Mouse (Mus musculus) CD8-positive naive resting alpha-beta T cell, adult 2 months (primary cell): ENCODE results near the gene Meis2.

Source experiments
- DNase-seq, 2 experiments: peaks; one replicate each; pipeline ENCODE4 v3.0.0; 2022; ENCODE audit warnings: low read depth in 2 of 2, low spot score in 2 of 2

The Meis2 gene

DNA sequence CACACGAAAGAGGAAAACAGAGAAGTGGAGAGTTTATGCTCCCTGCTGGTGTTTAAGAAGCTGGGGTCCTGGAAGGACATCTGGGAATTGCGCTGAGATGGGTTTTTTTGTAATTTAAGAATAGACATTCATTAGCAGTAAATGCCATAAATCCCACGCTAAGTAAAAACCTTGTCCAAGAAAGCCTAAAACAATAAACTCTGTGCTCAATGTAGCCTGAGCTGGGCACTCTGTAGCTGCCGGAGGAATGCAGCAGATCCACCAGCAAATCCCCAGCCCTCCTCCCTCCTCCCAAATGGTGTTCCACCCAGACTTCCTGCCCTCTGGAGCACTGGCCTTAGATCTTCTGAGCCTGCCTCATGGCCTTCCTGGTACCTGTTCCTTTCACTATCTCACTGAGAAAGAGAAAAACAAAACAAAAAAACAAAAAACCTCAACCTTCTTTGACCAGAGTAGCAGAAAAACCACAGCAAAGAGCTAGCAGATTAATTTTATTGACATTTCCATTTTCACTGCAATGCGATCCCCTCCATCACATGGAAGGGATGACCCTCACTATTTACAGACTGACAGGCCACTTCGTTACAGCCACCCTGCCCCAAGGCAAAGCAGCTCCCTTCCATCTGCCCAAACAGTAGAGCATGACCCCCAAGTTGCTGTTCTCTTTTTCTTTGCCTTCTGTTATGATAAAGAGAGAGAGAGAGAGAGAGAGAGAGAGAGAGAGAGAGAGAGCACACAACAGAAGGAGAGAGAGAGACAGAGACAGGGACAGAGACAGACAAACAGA is 64.1 kb downstream of the Meis2 start:
- DNase-seq = no peak

DNA sequence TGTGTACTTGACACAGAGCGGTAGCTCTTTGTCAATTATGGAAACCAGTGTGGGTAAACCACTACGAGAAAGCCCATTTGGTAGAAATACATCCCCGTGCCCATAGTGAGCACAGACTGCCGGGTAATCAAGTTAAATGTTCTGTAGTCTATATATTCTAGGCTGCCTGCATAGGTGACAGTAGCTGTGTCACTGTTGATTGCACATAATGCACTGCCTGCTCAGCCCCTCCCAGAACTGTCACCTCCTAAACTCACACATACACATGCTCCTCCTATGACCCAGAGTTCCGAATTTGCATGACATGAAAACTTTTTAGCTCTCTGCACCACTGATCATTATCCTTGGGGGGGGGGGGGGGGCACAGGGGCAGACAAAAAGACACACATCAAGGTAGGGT is 65.1 kb downstream of the Meis2 start:
- DNase-seq = no peak

DNA sequence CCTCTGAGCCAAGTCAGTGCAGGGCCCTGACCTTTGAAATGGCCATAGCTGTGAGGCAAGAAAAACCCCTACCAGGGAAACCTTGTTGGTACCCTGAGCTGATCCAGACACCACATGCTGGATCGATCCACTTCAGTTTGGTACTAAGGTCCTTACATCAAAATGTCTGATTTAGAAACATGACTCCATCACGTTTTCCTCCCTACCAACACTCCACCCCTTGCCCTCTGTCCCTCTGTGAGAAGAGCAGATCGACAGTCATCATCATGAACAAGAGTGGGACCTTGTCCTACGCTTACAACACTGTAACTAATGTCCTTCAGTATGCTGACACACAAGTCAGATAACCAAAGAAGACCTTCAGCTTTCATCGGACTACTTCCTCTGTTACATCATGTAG is 66.8 kb downstream of the Meis2 start:
- DNase-seq = no peak

DNA sequence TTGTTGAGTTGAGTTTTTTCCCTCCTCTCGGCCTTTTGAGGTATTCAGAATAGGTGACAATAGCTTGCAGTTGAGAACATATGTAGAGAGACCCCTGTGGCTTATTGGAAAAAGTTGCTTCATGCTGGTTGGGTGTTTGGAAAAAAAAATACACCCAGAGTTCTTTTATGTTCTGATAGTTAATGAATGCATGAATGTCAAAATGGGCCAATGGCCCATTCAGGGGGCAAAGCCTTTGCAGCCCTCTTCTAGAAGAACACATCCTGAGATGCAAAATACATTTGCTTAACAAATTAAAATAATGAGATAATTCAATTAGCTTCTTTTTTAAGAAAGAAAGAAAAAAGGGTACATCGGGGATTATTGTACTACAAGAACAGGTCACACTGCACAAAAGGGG is 69.2 kb downstream of the Meis2 start:
- DNase-seq = no peak

DNA sequence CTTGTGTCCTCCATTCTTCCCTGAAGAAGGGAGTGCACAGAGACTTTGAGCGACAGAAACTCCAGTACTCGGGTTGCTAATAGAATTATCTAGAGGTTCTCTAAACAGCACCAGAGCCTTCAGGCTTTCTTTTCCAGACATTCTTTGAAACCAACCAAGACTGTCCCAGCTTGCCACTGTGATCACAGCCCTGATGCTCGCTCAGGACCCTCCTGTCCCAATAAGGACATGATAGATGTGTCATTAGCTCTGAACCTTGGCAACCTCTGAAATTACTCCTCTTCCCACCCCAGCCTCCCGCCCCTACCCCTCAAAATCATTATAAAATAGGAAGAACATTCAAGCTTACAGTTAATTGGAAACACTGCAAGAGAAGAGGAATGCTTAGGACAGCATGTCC is 71.8 kb downstream of the Meis2 start:
- no peak for DNase-seq

DNA sequence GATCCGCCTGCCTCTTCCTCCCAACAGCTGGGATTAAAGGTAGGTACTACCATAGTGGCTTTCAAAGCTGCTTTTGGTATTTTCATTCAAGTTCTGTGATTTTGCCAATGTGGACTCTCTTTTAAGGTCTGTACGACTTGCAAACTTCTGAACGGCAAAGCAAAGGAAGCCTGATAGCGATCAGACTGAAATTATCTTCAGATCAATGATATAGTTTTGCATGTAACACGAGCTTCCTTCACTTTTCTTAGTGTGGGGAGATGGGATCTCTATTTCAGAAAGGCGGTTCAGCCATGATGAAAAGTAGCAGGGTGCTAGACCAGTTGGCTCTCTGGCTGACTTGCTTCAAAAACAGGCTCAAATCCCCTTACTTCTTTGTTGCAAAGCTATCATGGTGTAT is 76.4 kb downstream of the Meis2 start:
- no peak for DNase-seq

DNA sequence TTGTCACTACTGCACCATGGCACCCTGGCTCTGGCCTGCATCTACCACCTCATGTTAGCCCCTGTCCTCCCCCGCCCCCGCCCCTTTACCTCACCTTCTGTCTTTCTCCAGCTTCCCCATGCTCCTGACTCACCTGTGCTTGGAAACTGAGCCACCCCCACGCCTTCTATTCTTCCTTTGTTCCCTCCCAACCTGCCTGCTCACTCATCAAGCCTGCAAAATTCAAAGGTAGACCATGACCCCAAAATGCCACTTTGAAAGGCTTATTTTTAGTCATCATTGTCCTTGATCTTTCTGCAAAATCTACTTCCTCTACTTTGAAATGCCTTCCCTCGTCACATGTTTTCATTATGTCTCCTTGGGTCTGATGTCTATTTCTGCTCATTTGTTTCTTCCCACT is 77.2 kb downstream of the Meis2 start:
- DNase-seq = no peak

DNA sequence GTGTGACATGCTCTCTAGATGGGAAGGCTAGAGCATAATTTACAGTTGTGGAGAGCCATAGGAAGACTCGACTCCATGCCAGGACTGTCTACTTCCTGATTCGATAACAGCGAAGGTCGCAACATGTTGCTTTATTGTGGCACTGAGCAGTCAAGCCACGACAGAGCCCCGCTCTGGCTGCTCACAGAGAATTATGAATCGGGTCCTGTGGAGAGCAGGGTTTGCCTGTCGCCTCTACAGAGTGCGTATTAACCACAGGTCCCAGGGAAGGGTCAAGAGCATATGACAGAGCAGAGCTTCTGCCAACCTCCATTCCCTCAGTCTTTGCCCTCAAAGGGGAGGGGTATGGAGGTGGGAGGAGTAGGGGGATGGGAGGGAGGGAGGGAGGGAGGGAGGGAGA is 80.7 kb downstream of the Meis2 start:
- DNase-seq = no peak

DNA sequence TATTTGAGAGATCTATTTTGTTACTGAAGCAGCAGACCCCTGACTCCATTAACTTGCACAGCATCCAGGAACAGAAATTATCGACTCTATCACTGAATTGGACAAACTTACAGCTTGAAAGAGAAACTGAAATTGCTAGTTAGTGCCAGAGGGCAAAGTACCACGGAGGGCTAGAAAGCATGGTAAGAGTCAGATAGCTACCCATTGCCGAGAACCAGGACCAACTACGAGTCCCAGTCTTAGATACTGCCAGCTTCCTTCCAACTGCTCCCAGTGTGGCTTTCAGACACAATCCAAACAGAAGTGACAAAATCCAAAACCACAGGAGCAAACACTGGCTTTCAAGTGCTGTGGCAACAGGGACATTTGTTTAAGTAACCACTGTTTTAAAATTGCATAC is 81.2 kb downstream of the Meis2 start:
- no peak for DNase-seq

DNA sequence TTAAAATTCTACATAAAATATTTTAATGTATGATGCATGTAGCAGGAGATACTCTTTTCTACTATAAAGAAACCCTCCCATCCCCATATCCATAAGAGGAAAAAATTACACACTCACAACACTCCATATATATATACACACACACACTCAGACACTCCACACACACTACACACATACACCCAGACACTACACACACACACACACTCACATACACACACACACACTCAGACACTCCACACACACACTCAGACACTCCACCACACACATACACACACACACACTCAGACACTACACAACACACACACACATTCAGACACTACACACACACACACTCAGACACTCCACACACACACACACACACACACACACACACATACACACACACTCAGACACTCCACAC is 85.1 kb downstream of the Meis2 start:
- no peak for DNase-seq

DNA sequence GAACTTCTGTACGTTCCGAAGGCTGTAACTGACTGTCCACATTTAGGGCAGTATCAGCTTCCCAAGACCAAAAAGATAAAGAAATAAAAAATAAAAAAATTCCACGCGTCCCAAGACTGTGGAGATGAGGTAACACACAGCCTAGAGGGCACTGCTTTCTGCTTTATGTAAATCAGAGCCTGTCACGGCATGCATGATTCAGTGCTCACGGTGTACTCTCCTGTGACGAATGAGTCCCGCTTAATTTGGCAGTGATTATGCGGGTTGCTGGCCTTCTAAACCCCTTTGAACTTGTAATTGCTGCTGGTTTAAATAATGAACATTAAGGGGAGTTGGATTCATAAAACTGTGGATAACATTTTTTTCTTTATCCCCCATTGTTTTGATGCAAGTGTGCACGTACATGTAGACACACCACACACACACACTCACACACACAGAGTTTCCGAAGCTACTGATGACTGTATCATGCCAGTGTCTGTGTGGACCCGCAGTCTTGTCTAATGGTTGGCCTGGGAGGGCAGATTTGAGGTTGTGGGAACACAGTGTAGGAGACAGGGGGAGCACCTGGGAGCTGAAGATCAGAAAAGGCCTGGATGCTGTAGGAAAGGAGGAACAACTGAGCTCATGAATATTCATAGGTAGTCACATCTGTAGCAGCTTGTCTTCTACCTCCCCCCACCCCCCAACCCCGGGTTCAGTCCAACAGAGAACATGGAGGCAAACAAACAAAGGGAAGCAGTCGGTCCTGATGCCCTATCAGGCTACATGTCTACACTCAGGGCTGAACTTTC is 85.8 kb downstream of the Meis2 start:
- DNase-seq = no peak

DNA sequence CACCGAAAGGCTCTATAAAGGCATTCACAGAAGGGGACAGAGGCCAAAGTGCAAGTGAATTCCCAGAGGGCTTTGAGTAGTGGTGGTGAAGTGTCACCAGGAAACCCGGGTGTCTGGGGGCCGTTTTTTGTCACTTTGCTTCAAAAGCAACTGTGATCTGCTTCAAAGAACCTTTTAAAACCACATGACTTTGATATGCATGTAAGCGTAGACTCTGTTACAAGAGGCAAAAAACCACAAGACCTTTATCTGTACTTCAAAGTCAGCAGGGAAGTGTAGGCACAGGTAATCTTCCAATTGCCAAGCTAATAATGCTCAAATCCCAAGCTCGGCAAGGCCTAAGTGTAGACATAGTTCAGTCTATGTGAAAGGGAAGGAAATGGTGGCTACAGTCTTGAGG is 87.0 kb downstream of the Meis2 start:
- no peak for DNase-seq

DNA sequence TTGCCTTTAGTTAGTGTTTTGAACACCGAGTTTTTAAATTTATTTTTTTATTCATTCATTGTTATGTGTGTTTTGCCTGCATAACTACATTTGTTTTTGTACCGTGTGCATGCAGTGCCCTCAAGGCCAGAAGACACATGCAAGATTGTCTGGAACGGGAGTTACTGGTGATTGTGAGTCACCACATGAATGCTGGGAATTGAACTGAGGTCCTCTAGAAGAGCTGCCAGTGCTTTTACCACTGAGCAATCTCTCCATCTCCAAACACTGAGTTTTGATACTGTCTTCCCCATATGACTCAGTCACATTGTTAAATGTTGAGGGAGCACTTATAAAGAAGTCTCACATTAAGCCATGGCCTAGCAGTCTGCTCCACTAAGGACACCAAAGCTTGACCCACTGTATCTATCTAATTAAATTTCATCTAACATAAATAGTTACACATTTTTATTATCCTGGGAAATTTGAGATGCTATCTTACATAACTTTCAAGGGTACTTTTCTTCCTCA is 94.3 kb downstream of the Meis2 start:
- no peak for DNase-seq

DNA sequence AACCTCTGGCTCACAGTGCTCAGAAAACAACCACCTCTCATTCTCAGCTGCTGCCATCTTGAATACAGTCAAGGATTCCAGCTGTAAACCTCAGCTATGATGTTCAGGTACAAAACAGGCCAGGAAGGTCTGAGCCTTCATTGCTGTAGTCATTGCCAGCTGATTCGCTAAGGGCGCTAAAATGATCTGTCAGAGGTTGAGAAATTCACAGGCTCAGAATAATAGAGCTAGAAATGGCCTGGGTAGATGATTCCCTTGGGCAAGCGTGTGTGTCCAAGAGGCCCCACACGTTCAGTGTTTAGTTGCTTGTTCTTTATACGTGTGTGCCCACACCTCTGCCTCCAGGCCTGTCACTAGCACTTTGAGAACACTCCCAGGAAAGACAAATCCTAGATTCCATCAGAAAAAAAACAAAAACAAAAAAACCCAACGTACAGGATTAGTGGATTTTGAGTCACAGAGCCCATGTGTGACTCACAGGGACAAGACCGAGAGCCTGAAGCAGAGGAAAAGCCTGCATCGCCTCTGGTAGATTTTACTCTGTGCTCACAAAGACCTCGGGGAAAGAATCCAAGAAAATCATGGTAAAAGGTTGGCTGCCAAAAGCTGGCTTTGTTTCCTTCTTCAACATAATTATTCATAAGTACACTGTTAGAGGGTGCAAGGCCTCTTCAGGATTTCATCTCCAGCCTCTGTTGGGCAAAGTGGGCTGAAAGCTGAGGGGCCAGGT is 95.4 kb downstream of the Meis2 start:
- DNase-seq = no peak

DNA sequence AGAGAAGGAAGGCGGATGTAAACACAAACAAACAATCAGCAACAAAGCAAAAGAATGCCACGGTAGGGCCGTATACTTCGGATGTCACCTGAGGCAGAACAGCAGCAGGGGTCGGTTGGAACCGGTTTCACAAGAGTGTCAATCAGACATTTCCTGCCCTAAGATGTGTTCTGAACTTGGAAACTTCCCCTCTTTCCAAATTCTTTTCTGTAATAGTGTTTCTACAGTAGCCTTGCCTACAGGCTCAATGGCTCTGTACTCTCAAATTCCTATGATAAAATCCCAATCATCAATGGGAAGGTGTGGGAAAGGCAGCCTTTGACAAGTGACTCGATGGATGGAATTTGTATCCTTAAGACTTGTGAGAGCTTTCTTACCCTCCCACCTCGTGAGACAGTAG is 96.4 kb downstream of the Meis2 start:
- no peak for DNase-seq

DNA sequence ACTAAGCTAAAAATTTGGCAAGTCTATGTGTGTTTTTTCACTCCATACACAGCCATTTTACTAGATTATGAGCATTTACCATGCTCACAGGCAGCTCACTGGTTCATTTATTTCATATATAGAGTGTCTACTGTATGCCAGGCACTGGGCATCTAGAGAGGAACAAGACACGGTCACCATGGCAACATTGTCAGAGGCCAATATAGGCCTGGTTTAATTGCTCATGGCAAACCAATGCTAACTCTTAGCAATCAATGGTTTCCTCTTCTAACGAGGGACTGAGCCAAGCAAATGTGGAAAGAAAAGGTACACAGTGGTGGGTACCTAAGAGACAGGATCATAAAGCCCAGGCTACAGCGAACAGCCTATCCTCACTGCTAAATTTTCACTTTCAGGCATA is 100.7 kb downstream of the Meis2 start:
- DNase-seq = no peak

DNA sequence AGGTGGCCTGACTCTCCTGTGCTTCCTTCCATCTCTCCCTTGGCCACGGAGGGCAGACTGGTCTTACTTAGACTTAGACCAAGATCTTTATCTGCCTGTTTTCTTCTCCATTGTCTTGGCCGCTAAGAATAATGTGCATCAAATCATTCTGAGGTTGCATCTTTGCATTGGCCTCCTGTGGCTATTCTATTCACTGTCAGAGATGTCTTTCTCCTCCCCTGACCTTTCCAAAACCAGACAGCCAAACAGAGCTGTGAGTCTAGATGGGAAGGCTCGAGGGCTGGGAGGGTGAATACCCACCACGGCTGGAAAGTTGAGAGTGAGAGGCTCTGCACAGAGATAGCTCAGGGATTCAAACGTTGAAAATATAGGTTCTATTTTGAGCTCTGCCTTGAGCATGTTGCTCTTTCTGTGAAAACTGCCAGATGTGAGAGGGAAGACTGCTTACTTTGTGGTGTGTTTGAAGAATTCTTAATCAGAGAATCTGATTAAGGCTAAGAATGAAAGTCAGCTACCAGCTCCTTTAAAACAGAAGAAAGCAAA is 102.3 kb downstream of the Meis2 start:
- DNase-seq = no peak

DNA sequence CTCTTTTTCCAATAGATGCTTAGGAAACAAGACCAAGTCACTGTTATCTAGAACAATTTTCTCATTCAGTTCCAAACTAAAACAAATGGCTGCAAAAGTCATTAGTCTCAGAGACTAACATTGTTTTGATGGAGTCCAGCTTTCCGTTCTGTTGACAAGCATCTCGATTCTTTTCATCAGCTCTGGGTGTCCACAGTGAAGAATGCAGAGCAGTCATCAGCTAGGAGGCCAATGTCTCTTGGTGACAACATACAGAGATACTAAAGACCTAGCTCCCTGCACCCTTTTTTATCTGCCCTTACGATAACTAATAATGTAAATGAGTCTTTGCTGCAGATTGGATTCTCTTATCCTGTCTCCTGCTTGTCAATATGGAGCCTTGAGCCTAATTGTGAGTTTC is 102.9 kb downstream of the Meis2 start:
- no peak for DNase-seq

DNA sequence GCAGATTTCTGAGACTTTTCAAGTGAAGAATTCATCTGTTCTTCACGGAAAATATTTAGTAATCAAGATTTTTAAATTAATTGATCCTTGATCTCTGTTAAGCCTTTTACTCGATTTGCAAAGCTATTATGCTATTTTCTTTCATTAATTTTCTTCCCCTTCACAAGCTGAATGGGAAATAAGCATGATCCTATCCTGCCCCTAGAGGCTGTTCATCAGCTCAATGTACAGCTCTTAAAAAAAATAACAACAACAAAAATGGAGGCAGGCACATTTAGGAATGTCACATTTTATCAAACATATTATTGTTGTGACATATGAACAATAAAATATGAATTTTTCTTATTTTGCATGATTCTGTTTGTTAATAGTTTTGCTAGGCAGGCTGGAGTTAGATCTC is 103.5 kb downstream of the Meis2 start:
- no peak for DNase-seq

DNA sequence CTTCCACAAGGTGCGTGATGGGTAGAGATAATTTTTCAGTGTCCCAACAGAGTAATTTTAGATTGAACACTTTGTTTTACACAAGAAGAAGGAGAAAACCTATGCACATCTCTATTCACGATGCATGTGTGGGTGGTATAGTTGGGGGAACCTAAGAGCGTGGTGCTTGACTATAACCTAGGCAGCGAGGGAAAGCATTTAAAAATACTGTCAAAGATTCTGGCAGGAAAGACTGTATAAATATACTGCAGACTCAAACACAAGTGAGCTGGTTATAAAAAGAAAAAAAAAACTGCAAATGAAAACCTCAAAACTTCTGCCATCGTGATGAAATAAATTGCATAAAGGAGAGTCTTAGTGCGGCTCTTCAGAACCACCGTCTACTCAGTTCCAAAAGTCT is 105.0 kb downstream of the Meis2 start:
- no peak for DNase-seq

DNA sequence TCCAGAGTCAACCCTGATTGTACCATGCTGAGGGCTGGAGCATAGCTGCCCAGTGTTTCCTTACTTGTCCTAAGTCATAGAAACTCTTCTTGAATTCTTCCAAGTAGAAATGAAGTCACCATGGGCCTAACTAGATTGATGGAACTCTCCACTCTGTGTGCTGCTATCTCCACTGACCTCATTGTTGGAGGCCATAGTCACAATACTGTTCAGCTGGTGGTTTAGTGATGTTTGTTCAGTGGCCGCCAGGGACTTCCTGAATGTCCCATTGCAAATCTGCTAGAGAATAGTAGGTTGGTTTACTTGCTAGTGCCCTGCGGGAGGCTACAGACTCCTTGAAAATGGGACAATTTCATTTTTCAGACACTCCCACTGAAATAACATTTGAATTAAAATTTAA is 108.9 kb downstream of the Meis2 start:
- no peak for DNase-seq

DNA sequence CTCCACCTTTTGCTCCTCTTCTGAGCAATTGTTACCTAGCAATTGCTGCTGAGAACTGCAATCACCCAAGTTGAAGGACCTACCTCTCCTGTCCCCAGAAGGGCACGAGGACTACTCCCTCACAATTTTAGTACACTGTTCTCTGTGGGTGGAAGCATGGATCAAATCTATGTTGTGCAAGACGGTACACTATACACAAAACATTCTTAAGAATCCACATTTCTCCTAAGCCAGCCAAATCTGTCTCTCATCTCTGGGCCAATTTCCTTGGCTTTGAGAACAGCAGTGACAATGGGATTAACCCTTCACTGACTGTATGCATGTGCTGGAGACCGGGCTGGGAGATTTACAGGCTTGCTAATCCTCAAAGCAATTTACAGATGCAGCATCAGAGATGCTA is 115.0 kb downstream of the Meis2 start:
- no peak for DNase-seq
